Mouse (Mus musculus) splenic B cell, adult 2 months (primary cell): ENCODE data around the gene Gm21958.

Source experiments
- DNase-seq: peaks from one replicate; pipeline ENCODE4 v3.0.0-alpha.2; 2011; ENCODE audit warnings: low read depth, low spot score
- H3K27me3 ChIP-seq: 2 replicates; pipeline ENCODE4 v1.6.1; 2012; ENCODE audit warnings: mild to moderate bottlenecking, low read length, moderate library complexity, mixed read lengths; ENCODE audit not compliant: control insufficient read depth, poor library complexity, insufficient read depth, severe bottlenecking
- H3K36me3 ChIP-seq: 2 replicates; pipeline ENCODE4 v1.6.1; 2012; ENCODE audit warnings: mild to moderate bottlenecking, low read length, moderate library complexity, mixed read lengths; ENCODE audit not compliant: control insufficient read depth, poor library complexity, insufficient read depth, severe bottlenecking

Gene Gm21958

DNA sequence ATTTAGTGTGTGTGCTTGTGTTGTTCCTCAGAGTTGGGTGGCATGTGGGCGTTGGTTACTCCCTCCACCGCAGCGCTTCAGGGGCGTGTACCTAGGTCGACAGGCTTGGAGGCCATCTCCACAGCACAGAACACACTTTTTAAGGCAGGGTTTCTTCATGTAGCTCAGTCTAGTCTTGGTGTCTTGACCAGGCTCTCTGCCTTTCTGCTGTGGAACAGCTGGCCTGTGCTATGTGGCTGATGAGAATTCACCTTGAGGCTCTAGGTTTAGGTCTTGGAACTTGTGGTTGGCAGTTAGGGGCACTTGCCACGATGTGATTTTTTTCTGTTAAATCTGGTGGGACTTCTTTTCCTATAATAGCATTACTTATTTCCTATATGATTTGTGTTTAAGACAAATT, at the start of gene Gm21958:
TSS of gene Gm21958 (minus strand) at position 101 of the 400 bp plus-strand sequence.
- no peak for DNase-seq
- Histone ChIP-seq H3K36me3 (peaks cover 30% of the 10 kb centered on the region), H3K27me3 (no peaks in the 10 kb centered on the region)

DNA sequence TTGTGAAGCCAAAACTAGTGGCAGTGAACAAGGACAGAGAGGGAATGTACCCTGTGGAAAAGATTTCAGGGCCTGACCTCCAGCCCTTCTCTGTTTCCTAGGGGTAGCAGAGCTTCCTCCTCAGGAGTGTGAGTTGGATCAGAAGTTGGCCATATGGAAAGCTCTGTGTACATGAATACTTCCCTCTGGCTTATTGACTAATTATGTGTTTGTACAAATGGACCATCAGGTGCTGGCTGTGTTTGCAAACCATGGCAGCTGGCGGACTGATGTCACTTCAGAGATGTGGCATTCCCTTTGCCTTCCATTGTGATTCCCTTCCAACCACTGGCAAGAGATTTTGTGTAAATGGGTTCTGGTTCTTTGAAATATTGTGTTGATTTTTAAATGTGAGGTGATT, 47.1 kb upstream of the Gm21958 start:
- H3K36me3 ChIP-seq = no peaks in the 10 kb centered on the region
- peaks cover 1% of the 10 kb centered on the region; the same call in 1 of the 2 replicates for H3K27me3 ChIP-seq
- no peak for DNase-seq

DNA sequence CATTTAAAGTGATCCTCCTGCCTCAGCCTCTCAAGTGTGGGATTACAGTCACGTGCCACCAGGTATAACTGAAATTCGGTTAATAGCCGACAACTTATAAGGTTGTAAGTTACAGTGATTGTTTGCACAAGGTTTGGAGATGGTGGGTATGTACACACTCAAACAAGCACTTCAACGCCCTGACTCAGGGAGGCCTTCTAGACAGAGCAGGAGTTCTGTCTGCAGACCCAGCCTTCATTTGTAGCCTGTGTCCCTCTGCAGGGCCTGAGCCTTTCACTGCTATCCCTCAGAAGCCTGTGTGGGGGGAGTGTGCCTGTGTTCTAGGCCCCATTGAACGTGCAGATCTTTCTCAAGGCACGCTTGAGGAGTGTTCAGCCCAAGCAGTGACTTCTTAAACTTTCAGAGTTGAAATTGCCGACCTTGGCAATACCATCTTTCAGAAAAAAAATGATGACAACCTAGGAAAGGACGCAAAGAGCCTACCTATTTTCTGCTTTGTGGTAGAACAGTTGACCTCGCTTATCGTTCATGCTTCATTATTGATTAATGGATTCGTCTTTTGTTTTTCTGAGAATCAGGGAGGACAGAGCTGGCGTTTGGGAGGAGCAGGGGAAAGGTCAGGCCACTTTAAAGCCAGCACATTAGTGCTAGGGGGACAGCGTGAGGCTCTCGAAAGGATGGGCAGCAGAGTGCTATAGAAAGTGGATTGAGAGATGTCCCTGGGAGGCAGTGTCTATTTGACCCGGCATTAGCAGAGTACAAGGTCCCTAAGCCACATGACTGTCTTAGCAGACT, 46.4 kb upstream of the Gm21958 start:
- DNase-seq = no peak
- Histone ChIP-seq H3K27me3 (peaks cover 2% of the 10 kb centered on the region; the same call in 1 of the 2 replicates), H3K36me3 (no peaks in the 10 kb centered on the region)

DNA sequence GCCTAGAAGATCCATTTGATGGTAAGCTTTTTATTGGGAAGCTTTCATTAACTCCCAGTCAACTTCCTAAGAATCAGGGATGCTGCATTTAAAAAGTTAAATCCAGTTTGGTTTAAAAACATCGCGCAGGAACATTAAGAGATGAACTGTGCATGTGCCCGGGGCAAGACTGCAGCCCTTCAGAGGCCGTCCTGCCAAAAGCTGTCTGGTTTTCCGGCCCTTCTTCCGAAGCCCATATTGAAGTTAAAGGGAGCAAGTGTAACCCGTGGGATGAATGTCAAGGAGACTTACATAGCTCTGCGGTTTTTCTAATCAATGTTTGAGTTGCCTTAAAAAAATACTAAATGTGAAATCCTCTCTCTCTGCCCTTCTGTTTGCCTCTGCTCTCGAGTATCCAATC, 45.1 kb upstream of the Gm21958 start:
- Histone ChIP-seq H3K27me3 (peaks cover 2% of the 10 kb centered on the region), H3K36me3 (no peaks in the 10 kb centered on the region)
- no peak for DNase-seq

DNA sequence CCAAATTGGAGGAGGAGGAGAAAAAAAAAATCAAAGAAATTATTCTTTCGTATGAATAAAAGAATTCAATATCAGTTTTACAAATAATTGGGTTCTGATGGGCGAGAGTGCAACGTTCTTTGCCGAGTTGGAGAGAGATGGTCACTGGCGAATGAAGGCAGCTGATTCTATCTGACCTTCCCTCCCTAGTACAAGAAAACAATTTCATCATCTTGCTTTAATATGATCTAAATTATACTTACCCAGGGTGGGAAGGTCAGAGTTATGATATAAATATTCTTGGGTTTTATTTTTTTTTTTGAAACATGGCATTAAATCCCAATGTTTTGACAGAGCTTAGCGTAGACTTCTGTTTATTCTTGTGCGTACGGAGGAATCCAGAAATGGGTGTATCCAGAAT, 43.3 kb upstream of the Gm21958 start:
- H3K27me3 ChIP-seq = peaks cover 2% of the 10 kb centered on the region
- no peaks in the 10 kb centered on the region for H3K36me3 ChIP-seq
- DNase-seq = no peak

DNA sequence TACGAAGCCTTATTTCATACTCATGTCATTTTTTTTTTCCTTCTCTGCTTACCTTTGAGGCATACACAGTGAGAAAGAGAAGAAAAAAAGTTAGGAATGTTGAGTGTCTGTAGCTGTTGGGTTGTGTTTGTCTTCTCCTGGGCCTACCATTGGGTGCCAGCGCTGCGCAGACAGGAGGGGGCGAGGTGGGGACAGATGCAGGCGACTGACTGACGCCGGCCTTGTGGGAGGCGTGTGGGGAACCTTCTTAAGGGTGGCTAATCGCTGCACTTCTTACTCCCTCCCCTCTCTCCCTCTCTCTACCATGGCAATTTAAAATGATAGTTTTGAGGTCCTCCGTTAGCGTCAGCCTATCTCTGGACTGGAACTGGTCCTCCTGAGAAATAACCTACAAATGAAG, 41.9 kb upstream of the Gm21958 start:
- H3K36me3 ChIP-seq = no peaks in the 10 kb centered on the region
- H3K27me3 ChIP-seq = peaks cover 2% of the 10 kb centered on the region
- DNase-seq = no peak

DNA sequence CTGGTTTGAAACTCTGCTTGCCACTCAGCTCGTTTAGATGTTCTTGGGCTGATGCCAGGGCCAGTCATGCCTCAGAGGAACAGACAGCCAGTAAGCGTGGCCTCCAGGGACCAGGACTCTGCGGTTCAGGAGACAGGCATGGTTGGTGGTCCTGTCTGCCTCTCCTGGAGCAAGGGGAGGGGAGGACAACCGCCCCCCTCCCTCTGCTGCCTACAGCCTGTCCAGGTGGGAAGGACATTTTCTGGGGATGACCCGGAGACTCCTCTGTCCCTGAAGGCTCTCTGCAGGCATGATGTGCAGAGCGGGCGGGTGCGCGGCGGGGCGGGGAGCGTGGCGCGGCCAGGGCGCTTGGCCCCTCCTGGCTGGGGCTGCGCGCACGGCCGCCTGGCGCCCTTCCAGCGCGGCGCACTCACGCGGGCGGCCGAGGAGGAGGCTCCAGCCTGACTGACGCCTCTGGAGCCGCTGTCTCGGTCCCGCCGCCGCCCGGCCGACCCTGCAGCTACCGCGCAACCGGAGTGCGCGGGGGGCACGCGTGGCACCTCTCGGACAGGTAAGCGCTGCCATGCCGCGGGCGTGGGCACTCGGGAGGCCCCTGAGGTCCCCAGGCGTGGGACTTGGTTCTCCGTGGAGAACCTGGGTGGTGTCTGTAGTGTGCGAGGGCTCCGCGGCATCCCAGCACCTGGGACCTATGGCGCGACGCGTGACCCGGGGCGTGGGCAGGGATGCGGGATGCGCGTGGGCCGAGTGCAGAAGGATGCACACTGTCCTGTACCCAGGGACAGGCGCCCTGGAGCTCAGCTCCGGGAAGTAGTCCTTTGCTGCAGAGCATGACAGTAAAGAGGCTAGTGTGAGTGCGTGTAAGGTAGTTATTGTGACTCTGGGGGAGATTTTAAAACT, 41.2 kb upstream of the Gm21958 start, which contains the start of gene Smad9:
TSS of gene Smad9 (plus strand) at position 438 of the 897 bp plus-strand sequence.
- Histone ChIP-seq H3K27me3 (peaks cover 2% of the 10 kb centered on the region), H3K36me3 (no peaks in the 10 kb centered on the region)
- DNase-seq = no peak

DNA sequence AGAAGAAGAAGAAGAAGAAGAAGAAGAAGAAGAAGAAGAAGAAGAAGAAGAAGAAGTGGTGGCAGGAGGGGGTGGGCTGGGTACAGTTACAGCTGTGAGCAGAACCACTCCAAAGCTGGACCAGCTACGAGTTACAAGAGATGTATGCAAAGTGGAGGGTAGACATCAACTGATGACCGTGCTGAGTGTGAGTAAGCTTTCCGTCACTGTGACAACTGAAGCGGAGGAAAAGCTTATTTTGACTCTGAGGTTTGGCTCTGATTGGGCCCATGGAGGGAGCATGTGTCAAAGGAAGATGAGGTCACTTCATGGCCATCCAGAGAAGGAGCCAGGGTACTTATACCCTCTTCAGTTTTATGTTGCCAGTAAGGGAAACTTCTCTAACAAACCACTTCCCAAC, 39.3 kb upstream of the Gm21958 start:
- H3K36me3 ChIP-seq = peaks cover 7% of the 10 kb centered on the region
- DNase-seq = no peak
- peaks cover 2% of the 10 kb centered on the region for H3K27me3 ChIP-seq

DNA sequence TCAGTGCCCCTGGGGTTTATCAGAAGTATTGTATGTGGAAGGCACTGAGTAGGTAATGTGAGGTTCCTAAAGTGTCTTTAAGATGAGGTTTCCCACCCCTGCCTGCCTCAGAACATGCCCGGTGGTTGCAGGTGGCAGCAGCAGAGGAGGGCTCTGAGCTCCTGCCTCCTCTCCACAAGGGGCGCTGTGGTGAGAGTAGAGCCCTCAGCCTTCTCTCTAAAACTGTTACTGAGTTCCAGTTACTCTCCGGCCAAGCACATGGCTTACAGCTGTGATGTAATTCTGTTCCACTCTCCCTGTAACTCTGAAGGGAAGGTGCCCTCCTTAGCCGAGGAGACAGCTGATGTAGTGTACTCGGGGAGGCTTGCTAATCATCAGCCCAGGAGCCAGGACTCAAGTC, 31.6 kb upstream of the Gm21958 start:
- Histone ChIP-seq H3K27me3 (no peaks in the 10 kb centered on the region), H3K36me3 (peaks cover 12% of the 10 kb centered on the region)
- peak; percentile 37 for DNase-seq

DNA sequence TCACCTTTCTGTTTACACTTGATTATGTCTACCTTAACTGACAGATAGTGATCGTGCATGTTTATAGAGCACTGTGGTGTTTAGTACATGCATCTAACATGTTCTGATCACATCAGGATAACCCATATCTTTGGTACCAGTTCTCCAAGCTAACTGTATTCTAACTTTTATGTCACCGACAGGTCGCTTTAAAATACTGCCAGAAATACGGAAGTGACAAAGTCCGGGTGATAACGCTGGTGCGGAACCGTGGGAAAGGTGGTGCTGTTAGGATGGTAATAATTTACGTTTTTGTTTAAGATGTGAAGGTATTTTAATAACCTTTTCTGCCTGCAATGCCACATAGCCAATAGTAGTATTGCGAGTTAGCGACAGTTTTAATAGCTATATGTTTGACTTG, 27.8 kb upstream of the Gm21958 start:
- no peak for DNase-seq
- peaks cover 6% of the 10 kb centered on the region for H3K36me3 ChIP-seq
- H3K27me3 ChIP-seq = no peaks in the 10 kb centered on the region

DNA sequence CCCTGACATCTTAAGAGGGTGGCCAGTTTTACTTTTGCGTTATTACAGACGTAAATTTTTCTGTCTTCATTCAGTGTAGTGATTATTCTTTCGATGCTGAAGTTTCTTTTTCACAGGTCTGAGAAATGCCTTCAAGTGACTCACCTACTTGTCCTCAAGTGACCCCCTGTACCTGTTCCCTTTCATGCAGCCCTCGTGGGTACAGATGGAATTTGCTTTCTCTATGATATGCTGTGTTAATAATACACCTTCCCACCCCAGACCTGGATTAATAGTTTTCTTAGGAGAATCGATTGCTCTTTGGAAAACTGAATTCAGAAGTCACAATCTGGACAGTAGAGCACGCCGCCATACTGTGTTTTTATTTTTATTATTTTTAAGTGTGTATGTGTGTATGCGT, 23.2 kb upstream of the Gm21958 start:
- Histone ChIP-seq H3K36me3 (no peaks in the 10 kb centered on the region; the same call in none of the 2 replicates), H3K27me3 (no peaks in the 10 kb centered on the region)
- DNase-seq = no peak

DNA sequence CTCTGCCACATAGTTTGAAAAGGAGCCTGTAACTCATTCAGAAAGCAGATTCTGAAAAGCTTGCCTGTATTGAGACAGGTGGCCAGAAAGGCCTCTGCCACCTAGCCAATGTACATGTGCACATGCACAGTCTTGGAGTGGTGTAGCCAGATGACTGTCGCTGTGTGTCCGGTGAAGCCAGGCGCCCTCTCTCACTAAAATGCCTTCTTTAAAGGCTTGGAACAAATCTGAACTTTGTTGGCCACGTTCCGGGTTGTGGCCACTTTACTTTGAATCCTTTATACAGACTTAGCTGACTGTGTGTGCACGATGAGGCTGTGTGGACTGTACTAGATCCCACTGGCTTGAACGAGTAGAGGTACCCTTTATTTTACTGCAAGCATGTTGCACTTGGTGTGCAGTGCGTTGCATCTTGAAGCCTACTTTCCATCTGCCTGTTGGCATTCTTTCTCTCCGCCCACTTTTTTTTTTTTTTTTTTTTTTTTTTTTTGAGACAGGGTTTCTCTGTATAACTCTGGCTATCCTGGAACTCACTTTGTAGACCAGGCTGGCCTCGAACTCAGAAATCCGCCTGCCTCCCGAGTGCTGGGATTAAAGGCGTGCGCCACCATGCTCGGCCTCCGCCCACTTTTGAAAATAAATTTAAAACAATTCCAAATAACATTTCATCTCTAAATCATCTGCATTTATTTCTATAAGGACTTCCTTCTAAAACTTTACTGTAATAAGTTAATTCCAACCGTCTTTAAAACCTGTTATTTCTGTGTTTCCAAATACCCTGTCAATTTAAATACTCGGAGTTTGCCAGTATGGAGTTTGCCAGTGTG, 22.2 kb upstream of the Gm21958 start:
- H3K36me3 ChIP-seq = peaks cover 2% of the 10 kb centered on the region
- peak; percentile 11 for DNase-seq
- H3K27me3 ChIP-seq = no peaks in the 10 kb centered on the region

DNA sequence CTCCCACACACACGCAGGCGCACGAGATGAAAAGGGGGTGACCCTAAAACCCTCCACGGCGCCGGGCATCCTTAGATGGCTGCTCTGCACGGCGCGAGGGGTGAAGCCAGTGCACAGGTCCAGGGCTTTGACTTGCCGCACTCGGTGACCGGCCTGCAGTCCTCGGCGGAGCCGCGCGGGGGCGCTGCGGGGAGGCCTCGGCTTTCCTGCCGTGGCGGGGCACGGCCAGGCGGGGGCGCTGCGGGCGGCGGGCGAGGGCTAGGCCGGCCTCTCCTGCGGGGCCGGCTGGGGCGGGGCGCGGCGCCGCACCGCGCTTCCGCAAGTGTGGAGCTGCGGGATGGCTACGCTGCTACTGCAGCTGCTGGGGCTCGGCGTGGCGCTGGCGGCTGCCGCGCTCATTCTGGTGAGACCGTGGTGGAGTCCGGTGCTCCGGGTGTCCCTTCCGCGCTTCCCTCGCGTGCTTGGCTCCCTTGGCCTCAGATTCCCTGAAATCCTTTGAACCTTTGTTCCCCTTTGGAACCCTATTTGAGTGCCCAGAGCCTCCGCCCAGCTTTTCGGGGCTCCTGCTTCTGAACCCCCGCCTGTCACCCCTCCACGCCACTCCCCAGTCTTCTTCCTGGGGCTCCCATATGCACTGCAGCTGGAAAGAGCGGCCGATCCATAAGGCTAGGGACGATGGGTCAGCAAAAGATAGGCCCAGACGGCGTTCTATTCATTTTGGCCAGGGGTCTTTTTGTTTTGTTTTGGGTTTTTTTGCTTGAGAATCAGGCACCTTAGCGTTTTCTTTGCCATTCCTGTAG, 21.3 kb upstream of the Gm21958 start, which contains the start of the genes Exosc8 and Alg5:
TSS of gene Exosc8 (minus strand) at position 147 of the 800 bp plus-strand sequence.
TSS of gene Alg5 (plus strand) at position 293 of the 800 bp plus-strand sequence.
- H3K27me3 ChIP-seq = no peaks in the 10 kb centered on the region
- DNase-seq = peak; percentile 85
- H3K36me3 ChIP-seq = peaks cover 4% of the 10 kb centered on the region
